Mouse (Mus musculus) MN1 (cell line): ENCODE results near the gene Ski.

ENCODE experiments used
- DNase-seq: peaks from one replicate; pipeline ENCODE4 v3.0.0-alpha.2; 2016; ENCODE audit warnings: low spot score

Ski gene

GRCm38 (mm10) chr4:155214188-155214587 is 8.2 kb downstream of the Ski start:
- no peak for DNase-seq

GRCm38 (mm10) chr4:155213752-155214054 is 8.7 kb downstream of the Ski start:
- DNase-seq = no peak

GRCm38 (mm10) chr4:155213052-155213751 is 9.2 kb downstream of the Ski start:
- DNase-seq = no peak

- DNase-seq = no peak
These were observed 12.9 kb downstream of the Ski start for GRCm38 (mm10) chr4:155209494-155209893.

- DNase-seq = no peak
These were observed 13.3 kb downstream of the Ski start for GRCm38 (mm10) chr4:155209079-155209478.

GRCm38 (mm10) chr4:155208613-155209012 is 13.8 kb downstream of the Ski start:
- no peak for DNase-seq

GRCm38 (mm10) chr4:155207841-155208240 is 14.6 kb downstream of the Ski start:
- DNase-seq = no peak

GRCm38 (mm10) chr4:155206498-155206897 is 15.9 kb downstream of the Ski start:
- DNase-seq = no peak

- DNase-seq = no peak
These were observed 16.5 kb downstream of the Ski start for GRCm38 (mm10) chr4:155205919-155206318.

- DNase-seq = no peak
These were observed 20.6 kb downstream of the Ski start for GRCm38 (mm10) chr4:155201764-155202163.

GRCm38 (mm10) chr4:155200861-155201390 is 21.5 kb downstream of the Ski start:
- DNase-seq = no peak

- DNase-seq = peak; percentile 54
These were observed 24.7 kb downstream of the Ski start for GRCm38 (mm10) chr4:155197726-155198125.

GRCm38 (mm10) chr4:155195204-155195603 is 27.2 kb downstream of the Ski start:
- DNase-seq = no peak

GRCm38 (mm10) chr4:155190275-155190674 is 32.1 kb downstream of the Ski start:
- no peak for DNase-seq

- DNase-seq = peak; percentile 70
These were observed 32.7 kb downstream of the Ski start for GRCm38 (mm10) chr4:155189711-155190139.

- no peak for DNase-seq
These were observed 33.6 kb downstream of the Ski start for GRCm38 (mm10) chr4:155188803-155189202.

GRCm38 (mm10) chr4:155188341-155188740 is 34.1 kb downstream of the Ski start:
- no peak for DNase-seq

- DNase-seq = no peak
These were observed 35.2 kb downstream of the Ski start for GRCm38 (mm10) chr4:155187192-155187674.

- DNase-seq = no peak
These were observed 36.5 kb downstream of the Ski start for GRCm38 (mm10) chr4:155185845-155186244.

- DNase-seq = no peak
These were observed 37.9 kb downstream of the Ski start for GRCm38 (mm10) chr4:155184248-155185070.

GRCm38 (mm10) chr4:155183201-155183600 is 39.2 kb downstream of the Ski start:
- no peak for DNase-seq

GRCm38 (mm10) chr4:155178981-155179512 is 43.3 kb downstream of the Ski start:
- DNase-seq = no peak

- DNase-seq = peak; percentile 76
These were observed 44.1 kb downstream of the Ski start for GRCm38 (mm10) chr4:155178274-155178673.
